Mouse (Mus musculus) erythroblast, adult 5-6 weeks (primary cell): Measurements from ENCODE around the gene Olfr764-ps1. TPM values are rescaled to one million over a fixed set of nuclear protein-coding genes. Genes with fewer than 3 reads are reported as not detected.

Source experiments
- total RNA-seq, 2 experiments: library from RNA; stranded (forward) in 1 of 2; stranded (reverse) in 1 of 2; fragments of 150-400 nt in 1 of 2; fragments of 200-764, 138-1000 nt in 1 of 2; gene quantifications; 2 replicates each; pipeline versions ENCODE4 v1.2.3 to v1.2.4; 2015 to 2017; ENCODE audit warnings: low replicate concordance in 2 of 2

Gene Olfr764-ps1
- total RNA-seq, 2 experiments from 2014 or later: not detected

Other genes with a start within 250 kb of the Olfr764-ps1 start
- gene Mmp19, start 249.0 kb downstream of the Olfr764-ps1 start, total RNA-seq (2015; ENCODE audit: low replicate concordance): 0.38 TPM in 1 of 2 replicates, not detected in the other
- 0.85 and 1.5 TPM in 2 replicates for gene Mmp19, start 249.0 kb downstream of the Olfr764-ps1 start, total RNA-seq (2017; ENCODE audit: low replicate concordance)
- 16.5 and 17.6 TPM in 2 replicates for gene Dnajc14, start 235.8 kb downstream of the Olfr764-ps1 start, total RNA-seq (2015; ENCODE audit: low replicate concordance)
- 9.5 and 9.6 TPM in 2 replicates for gene Dnajc14, start 235.8 kb downstream of the Olfr764-ps1 start, total RNA-seq (2017; ENCODE audit: low replicate concordance)
- 0.19 and 1.7 TPM in 2 replicates for gene Tmem198b, start 235.5 kb downstream of the Olfr764-ps1 start, total RNA-seq (2015; ENCODE audit: low replicate concordance)
- 0.42 and 3.7 TPM in 2 replicates for gene Tmem198b, start 235.5 kb downstream of the Olfr764-ps1 start, total RNA-seq (2017; ENCODE audit: low replicate concordance)
- gene Sarnp, start 222.6 kb downstream of the Olfr764-ps1 start, total RNA-seq (2015; ENCODE audit: low replicate concordance): 74.4 and 106 TPM in 2 replicates
- gene Sarnp, start 222.6 kb downstream of the Olfr764-ps1 start, total RNA-seq (2017; ENCODE audit: low replicate concordance): 93.5 and 113 TPM in 2 replicates
- gene Ormdl2, start 218.3 kb downstream of the Olfr764-ps1 start, total RNA-seq (2015; ENCODE audit: low replicate concordance): 5.4 and 18.8 TPM in 2 replicates
- gene Ormdl2, start 218.3 kb downstream of the Olfr764-ps1 start, total RNA-seq (2017; ENCODE audit: low replicate concordance): 13.0 and 28.2 TPM in 2 replicates
- not detected in 2 replicates for gene Gdf11, start 148.2 kb downstream of the Olfr764-ps1 start, total RNA-seq (2015; ENCODE audit: low replicate concordance)
- not detected in 2 replicates for gene Gdf11, start 148.2 kb downstream of the Olfr764-ps1 start, total RNA-seq (2017; ENCODE audit: low replicate concordance)
- gene Cd63, start 138.9 kb downstream of the Olfr764-ps1 start, total RNA-seq (2015; ENCODE audit: low replicate concordance): 90.9 and 115 TPM in 2 replicates
- gene Cd63, start 138.9 kb downstream of the Olfr764-ps1 start, total RNA-seq (2017; ENCODE audit: low replicate concordance): 27.2 and 35.5 TPM in 2 replicates
- gene Rdh5, start 117.0 kb downstream of the Olfr764-ps1 start, total RNA-seq (2015; ENCODE audit: low replicate concordance): 5.0 TPM in 1 of 2 replicates, not detected in the other
- gene Rdh5, start 117.0 kb downstream of the Olfr764-ps1 start, total RNA-seq (2017; ENCODE audit: low replicate concordance): 1.1 TPM in 1 of 2 replicates, not detected in the other
- gene Bloc1s1, start 115.9 kb downstream of the Olfr764-ps1 start, total RNA-seq (2015; ENCODE audit: low replicate concordance): 25.4 and 37.0 TPM in 2 replicates
- 22.7 and 24.7 TPM in 2 replicates for gene Bloc1s1, start 115.9 kb downstream of the Olfr764-ps1 start, total RNA-seq (2017; ENCODE audit: low replicate concordance)
- not detected in 2 replicates for gene Itga7, start 106.1 kb downstream of the Olfr764-ps1 start, total RNA-seq (2015; ENCODE audit: low replicate concordance)
- gene Itga7, start 106.1 kb downstream of the Olfr764-ps1 start, total RNA-seq (2017; ENCODE audit: low replicate concordance): not detected in 2 replicates
- gene Mettl7b, start 78.9 kb downstream of the Olfr764-ps1 start, total RNA-seq (2015; ENCODE audit: low replicate concordance): not detected in 2 replicates
- not detected in 2 replicates for gene Mettl7b, start 78.9 kb downstream of the Olfr764-ps1 start, total RNA-seq (2017; ENCODE audit: low replicate concordance)
- not detected in 2 replicates for gene Olfr9, start 50.5 kb downstream of the Olfr764-ps1 start, total RNA-seq (2015; ENCODE audit: low replicate concordance)
- not detected in 2 replicates for gene Olfr9, start 50.5 kb downstream of the Olfr764-ps1 start, total RNA-seq (2017; ENCODE audit: low replicate concordance)
- not detected in 2 replicates for gene Olfr763, start 29.1 kb downstream of the Olfr764-ps1 start, total RNA-seq (2015; ENCODE audit: low replicate concordance)
- not detected in 2 replicates for gene Olfr763, start 29.1 kb downstream of the Olfr764-ps1 start, total RNA-seq (2017; ENCODE audit: low replicate concordance)
- gene Olfr765, start 10.1 kb upstream of the Olfr764-ps1 start, total RNA-seq (2015; ENCODE audit: low replicate concordance): not detected in 2 replicates
- gene Olfr765, start 10.1 kb upstream of the Olfr764-ps1 start, total RNA-seq (2017; ENCODE audit: low replicate concordance): not detected in 2 replicates
- gene Olfr766-ps1, start 29.1 kb upstream of the Olfr764-ps1 start, total RNA-seq (2015; ENCODE audit: low replicate concordance): not detected in 2 replicates
- not detected in 2 replicates for gene Olfr766-ps1, start 29.1 kb upstream of the Olfr764-ps1 start, total RNA-seq (2017; ENCODE audit: low replicate concordance)
- not detected in 2 replicates for gene Olfr767, start 43.0 kb upstream of the Olfr764-ps1 start, total RNA-seq (2015; ENCODE audit: low replicate concordance)
- not detected in 2 replicates for gene Olfr767, start 43.0 kb upstream of the Olfr764-ps1 start, total RNA-seq (2017; ENCODE audit: low replicate concordance)
- not detected in 2 replicates for gene Olfr768, start 59.5 kb upstream of the Olfr764-ps1 start, total RNA-seq (2015; ENCODE audit: low replicate concordance)
- not detected in 2 replicates for gene Olfr768, start 59.5 kb upstream of the Olfr764-ps1 start, total RNA-seq (2017; ENCODE audit: low replicate concordance)
- gene Olfr769, start 78.0 kb upstream of the Olfr764-ps1 start, total RNA-seq (2015; ENCODE audit: low replicate concordance): not detected in 2 replicates
- gene Olfr769, start 78.0 kb upstream of the Olfr764-ps1 start, total RNA-seq (2017; ENCODE audit: low replicate concordance): not detected in 2 replicates
- not detected in 2 replicates for gene Olfr770, start 99.1 kb upstream of the Olfr764-ps1 start, total RNA-seq (2015; ENCODE audit: low replicate concordance)
- gene Olfr770, start 99.1 kb upstream of the Olfr764-ps1 start, total RNA-seq (2017; ENCODE audit: low replicate concordance): not detected in 2 replicates
- gene Olfr771, start 124.9 kb upstream of the Olfr764-ps1 start, total RNA-seq (2015; ENCODE audit: low replicate concordance): not detected in 2 replicates
- gene Olfr771, start 124.9 kb upstream of the Olfr764-ps1 start, total RNA-seq (2017; ENCODE audit: low replicate concordance): not detected in 2 replicates
- gene Olfr772, start 138.0 kb upstream of the Olfr764-ps1 start, total RNA-seq (2015; ENCODE audit: low replicate concordance): not detected in 2 replicates
- not detected in 2 replicates for gene Olfr772, start 138.0 kb upstream of the Olfr764-ps1 start, total RNA-seq (2017; ENCODE audit: low replicate concordance)
- gene Olfr773, start 147.5 kb upstream of the Olfr764-ps1 start, total RNA-seq (2015; ENCODE audit: low replicate concordance): not detected in 2 replicates
- gene Olfr773, start 147.5 kb upstream of the Olfr764-ps1 start, total RNA-seq (2017; ENCODE audit: low replicate concordance): not detected in 2 replicates
- not detected in 2 replicates for gene Olfr774, start 196.3 kb upstream of the Olfr764-ps1 start, total RNA-seq (2015; ENCODE audit: low replicate concordance)
- gene Olfr774, start 196.3 kb upstream of the Olfr764-ps1 start, total RNA-seq (2017; ENCODE audit: low replicate concordance): not detected in 2 replicates
- not detected in 2 replicates for gene Olfr775, start 208.5 kb upstream of the Olfr764-ps1 start, total RNA-seq (2015; ENCODE audit: low replicate concordance)
- gene Olfr775, start 208.5 kb upstream of the Olfr764-ps1 start, total RNA-seq (2017; ENCODE audit: low replicate concordance): not detected in 2 replicates
- gene Olfr776, start 219.2 kb upstream of the Olfr764-ps1 start, total RNA-seq (2015; ENCODE audit: low replicate concordance): not detected in 2 replicates
- gene Olfr776, start 219.2 kb upstream of the Olfr764-ps1 start, total RNA-seq (2017; ENCODE audit: low replicate concordance): not detected in 2 replicates
- gene Olfr777, start 231.6 kb upstream of the Olfr764-ps1 start, total RNA-seq (2015; ENCODE audit: low replicate concordance): not detected in 2 replicates
- 0.14 TPM in 1 of 2 replicates, not detected in the other for gene Olfr777, start 231.6 kb upstream of the Olfr764-ps1 start, total RNA-seq (2017; ENCODE audit: low replicate concordance)